Mouse (Mus musculus) liver, adult 2 months (tissue): Measurements from ENCODE around the gene Wdr48.

Source experiments
- CTCF ChIP-seq: fragments of 200-500 bp; IDR thresholded peaks from 2 replicates; pipeline ENCODE4 v1.5.1; 2011; ENCODE audit warnings: low read depth, low read length, control low read depth
- POLR2A ChIP-seq: fragments of 200-500 bp; IDR thresholded peaks from 2 replicates; pipeline ENCODE4 v1.6.1; 2011; ENCODE audit warnings: low read length, control low read depth; ENCODE audit not compliant: insufficient read depth; ENCODE audit errors: extremely low read depth

GRCm38 (mm10) chr9:119849214-119849613, 45.5 kb upstream of the Wdr48 start:
- TF ChIP-seq POLR2A (no peak), CTCF (no peak)
